Mouse (Mus musculus) A20 (cell line): ENCODE measurements around the gene Slc43a2.

ENCODE experiments used
- DNase-seq: peaks from one replicate; pipeline ENCODE4 v3.0.0-alpha.2; 2011; ENCODE audit warnings: low read depth, low spot score

Gene Slc43a2

DNA sequence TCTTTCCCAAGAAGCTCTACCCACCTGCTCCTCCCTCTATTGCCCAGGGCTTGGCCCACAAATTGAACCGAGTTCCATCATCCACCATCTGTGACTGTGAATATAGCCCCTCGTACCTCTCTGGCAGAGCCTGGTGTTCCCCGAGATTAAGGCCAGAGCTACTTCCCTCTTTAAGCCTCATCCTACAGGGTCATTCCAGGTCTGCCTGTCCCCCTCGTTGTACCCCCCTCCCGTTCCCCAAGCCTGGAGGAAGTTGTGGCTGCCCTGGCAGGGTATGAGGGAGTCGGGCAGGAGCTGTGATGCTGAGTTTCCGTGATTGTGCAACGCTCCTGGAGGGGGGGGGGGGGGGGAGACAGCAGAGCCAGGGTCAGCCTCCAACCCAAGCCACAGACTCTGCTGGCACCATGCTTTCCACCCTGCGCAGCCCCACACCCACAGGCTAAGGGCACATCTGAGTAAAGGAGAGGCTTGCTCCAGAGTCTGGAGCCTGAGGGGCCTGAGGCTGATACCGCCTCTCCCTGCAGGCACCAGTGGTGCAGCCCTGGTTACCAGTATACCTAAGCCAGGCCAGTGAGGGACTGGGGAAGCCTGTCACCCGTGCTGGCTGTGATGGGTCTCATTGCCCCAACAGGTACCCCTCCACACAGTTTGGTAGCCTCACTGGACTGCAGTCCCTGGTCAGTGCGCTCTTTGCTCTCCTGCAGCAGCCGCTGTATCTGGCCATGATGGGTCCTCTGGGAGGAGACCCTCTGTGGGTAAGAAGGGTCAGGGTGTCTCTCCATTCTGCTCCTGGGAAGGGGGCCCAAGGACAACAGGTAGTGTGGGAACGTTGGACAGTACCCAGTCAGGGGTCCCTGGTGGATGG, 39.9 kb downstream of the Slc43a2 start:
- DNase-seq: no peak

DNA sequence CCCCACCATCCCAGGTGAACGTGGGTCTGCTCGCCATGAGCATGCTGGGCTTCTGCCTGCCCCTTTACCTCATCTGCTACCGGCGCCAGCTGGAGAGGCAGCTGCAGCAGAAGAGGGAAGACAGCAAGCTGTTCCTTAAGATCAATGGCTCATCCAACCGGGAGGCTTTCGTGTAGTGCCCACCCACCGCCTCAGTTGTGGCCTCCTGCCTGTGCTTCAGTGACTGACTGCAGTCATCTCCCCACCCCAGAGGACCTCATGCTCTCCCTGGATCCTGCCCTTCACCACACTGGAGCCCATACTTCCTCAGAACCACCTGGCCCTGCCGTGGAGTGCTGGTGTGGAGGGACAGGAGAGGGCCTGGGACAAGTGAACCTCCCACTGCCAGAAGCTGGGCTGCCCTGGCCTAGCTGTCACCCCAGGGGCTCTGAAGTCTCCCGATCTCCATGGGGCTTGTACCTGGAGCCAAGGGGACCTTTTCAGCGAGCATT, 40.9 kb downstream of the Slc43a2 start:
- no peak for DNase-seq

DNA sequence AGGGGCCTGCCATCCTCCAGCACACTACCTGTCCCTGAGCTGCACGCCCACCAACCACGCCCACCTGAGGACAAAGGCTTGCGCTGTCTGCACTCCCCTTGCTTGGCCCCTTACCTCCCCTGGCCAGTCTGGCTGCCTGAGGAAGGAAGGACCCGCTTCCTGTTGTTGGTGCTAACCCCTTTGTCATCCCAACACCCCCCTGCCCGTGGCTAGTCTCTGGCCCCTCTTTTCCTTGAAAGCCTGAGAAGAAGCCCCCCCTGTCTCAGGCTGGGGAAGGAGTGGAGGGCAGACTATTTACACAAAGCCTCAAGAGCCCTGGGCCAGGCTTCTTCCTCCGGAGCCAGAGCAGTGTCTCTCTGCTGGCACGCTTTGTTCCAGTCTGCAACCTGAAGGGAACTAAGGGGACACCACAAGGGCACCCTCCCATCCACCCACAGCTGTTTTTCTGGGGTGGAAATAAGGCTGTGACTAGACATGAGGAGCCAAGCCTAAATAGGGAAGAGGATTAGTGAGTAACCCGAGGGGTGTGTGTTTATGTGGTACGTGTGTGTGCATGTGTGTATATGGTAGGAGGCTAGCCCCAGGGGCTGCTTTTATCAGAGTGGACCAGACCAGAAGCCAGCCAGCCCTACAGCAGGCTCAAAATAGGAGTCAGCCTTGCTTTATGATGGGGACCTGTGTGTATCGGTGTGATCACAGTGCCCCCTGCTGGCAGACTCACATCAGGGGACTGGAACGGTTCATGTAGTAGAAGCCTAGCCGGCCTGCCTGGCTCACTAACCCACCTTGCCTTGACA, 41.6 kb downstream of the Slc43a2 start:
- DNase-seq: peak; percentile 93

DNA sequence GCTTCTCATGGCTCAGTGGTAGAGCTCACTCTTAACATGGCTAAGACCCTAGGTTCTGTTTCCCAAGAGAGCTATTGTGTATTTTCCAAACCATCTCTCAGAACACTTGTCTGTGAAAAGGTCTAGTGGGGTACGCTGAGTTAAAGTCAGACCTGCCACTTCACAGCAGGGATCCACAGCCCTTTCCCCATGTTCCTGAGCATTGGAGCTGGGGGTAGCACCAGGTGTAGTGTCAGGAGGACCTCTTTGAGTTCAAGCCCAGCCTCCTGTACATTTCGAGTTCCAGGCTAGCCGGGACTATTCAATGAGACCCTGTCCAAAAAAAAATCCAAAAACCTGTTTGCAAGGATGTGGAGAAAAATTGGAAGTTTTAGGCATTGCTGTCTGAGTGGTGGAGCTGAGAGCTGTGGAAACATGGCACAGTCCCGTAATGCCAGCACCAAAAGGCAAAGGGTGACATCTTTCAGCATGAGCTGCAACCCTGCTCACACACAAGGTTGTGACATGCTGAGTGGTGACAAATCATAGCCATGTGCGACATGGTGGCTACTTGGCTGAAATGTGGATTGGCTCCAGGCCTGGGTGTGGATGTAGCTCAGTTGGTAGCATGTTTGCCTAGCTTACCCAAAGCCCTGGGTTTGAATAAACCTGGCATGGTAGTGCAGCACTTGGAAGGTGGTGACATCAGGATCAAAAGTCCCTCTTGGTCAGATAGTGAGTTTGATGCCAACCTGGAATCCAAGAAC, 43.1 kb downstream of the Slc43a2 start:
- DNase-seq: no peak

DNA sequence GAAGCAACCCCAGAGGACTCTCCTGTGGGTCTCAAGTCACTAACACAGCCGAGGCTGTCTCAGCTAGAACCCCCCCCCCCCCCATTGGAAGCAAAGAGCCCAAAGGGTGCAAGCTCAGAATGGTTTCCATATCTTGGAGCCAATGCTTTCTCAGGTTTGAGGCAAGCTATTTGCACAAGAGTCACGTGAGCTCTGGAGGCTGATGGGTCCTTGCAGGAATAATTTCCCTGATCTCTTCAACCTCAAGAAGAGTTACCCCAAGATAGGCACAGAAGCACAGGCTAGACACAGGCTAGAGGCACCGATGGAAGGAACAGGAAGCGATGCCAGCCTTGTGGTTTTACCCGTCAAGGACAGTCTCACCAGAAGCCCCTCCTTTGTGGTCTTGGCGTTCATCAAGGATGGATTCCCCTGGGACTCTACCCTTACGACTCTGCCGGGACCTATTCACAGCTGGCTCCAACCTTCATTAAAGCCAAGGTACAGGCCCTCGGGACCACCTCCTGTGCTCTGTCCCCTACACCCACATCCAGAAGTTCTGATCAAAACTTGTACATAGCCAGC, 44.1 kb downstream of the Slc43a2 start:
- peak; percentile 59 for DNase-seq

DNA sequence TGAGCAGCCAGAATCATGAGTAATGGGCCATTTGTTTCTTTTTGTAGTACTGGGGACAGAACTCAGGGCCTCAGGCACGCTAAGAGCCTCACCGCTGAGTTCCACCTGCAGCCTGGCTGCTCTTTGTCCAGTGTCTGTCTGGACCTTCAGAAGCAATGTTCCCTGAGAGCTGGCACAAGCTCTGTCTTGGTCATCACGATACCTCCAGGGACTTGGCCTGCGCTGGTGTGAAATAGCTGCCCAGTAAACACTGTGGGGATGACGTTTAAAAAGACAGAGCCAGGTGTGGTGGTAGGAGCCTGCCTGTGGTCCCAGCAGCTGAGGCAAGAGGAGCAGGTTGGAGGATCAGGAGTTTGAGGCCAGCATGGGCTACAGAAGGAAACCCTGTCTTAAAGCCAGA, 47.1 kb downstream of the Slc43a2 start:
- no peak for DNase-seq

DNA sequence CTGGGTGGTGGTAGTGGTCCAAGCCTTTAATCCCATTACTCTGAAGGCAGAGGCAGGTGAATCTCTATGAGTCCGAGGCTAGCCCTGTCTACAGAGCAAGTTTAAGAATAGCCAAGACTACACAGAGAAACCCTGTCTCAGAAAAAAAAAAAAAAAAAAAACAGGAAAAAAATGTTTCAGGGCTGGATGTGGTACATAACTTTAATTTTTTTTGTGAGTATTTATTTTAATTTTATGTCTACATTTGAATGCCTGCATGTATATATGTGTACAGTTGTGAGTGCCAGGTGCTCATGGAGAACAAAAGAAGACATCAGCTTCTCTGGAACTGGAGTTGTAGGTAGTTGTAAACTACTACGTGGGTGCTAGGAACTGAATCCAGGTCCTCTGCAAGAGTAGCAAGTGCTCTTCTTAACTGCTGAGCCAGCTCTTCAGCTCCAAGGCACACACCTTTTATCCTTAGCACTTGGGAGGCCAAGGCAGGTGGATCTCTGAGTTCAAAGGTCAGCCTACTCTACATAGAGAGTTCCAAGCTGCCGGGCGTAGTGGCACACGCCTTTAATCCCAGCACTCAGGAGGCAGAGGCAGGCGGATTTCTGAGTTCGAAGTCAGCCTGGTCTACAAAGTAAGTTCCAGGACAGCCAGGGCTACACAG, 50.1 kb downstream of the Slc43a2 start:
- no peak for DNase-seq

DNA sequence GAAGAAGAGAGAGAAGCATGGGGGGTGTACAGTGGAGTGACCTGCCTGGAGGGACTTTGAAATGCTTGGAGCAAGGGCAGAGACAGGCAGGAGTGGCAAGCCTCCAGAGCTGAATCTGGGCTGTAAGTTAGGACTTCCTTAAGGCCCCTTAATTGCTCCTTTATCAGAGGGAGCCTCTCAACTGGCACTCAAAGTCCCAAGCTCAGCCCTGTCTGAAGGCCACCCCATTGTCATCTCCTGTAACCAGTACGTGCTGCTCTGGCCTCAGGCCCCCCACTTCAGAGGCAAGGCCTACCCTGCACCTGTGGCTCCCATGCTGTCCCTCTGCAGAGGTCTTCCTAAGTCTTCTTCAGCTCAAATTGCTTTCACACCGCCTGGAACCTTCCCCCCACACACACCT, 52.0 kb downstream of the Slc43a2 start:
- no peak for DNase-seq

DNA sequence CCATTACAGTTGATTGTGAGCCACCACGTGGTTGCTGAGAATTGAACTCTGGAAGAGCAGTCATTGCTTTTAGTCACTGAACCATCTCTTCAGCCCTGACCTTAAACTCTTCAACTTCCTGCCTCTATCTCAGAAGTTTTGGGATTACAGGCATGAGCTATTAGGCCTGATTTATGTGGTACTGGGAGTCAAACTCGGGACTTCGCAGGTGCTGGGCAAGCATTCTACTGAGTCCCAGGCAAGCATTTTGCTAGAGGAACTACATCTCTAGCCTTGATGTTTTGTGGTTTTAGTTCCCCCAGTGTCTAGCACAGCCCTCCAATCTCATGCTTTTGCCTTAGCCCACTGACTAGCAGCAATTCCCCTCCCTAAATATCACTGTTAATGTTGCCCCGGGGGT, 53.6 kb downstream of the Slc43a2 start:
- DNase-seq: peak; percentile 57

DNA sequence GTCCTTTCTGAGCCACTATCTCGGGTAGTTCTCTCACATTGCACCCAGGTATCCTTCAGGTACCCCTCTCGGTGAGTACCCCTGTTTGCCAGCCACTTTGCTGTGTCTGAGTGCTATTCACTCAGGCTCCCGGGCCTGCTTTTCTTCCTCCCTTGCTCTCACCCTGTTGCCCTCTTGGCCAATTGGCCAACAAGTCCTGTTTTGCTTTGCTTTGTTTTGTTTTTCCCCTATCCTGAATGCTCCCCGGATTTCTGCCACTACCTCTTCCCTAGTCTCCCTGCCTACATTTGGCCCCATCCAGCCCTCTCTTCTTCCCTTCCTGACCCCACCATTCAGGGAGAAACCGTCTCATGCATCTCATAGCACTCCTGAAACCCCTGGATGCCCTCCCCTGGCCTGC, 54.5 kb downstream of the Slc43a2 start:
- DNase-seq: no peak

DNA sequence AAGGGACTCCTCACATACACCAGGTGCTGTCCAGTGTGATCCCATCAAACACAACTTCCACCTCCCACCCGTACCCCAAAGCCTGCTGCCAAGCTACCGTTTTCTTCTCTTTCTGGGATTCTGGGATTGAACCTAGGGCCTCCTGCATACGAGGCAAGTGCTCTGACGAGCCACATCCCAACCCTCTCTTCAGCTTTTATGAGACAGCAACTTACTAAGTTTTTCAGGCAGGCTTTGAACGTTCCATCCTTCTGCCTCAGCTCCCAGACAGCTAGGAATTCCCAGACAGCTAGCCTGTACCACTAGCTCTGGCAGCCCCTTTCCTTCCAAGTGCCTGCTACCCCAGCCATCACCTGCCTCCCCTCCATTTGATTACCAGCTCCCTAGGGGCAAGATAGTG, 55.5 kb downstream of the Slc43a2 start:
- DNase-seq: no peak

DNA sequence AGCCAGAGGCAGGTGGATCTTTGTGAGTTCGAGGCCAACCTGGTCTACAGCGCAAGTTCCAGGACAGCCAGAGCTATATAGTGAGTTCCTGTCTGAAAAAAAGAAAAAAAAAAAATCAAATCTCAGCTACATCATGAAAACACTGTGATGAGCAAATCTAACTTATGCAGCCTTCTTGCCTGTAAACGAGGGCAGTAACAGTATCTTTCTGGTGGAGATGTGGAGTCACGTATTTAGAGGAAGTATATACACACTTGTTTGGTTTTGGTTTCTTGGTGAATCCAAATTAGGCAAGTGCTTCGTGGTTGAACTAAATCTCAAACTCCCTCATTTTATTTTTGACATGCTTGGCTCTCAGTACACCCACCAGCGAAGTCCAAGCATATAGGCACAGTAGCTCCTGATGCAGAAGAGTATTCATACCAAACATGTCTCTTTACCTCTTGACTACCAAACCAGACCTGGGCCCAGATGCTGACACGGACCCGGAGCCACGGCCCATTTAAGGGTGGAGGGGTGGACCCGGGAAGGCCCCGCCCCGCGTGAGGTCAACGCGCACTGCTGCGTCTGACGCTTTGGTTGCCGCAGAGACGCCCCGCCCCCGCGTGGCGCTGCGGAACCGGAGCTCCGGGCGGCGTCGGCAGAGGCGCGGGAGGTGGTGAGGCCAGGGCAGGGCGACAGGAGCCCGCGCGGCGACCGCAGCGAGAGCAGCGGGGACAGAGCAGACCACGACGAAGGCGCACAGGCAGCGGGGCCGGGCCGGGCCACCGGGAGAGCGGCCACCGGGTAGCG, 56.2 kb downstream of the Slc43a2 start, which contains the start of gene Pitpna:
Gene Pitpna (plus strand): TSS at position 605 of the 792 bp plus-strand sequence.
- peak; percentile 99 for DNase-seq

DNA sequence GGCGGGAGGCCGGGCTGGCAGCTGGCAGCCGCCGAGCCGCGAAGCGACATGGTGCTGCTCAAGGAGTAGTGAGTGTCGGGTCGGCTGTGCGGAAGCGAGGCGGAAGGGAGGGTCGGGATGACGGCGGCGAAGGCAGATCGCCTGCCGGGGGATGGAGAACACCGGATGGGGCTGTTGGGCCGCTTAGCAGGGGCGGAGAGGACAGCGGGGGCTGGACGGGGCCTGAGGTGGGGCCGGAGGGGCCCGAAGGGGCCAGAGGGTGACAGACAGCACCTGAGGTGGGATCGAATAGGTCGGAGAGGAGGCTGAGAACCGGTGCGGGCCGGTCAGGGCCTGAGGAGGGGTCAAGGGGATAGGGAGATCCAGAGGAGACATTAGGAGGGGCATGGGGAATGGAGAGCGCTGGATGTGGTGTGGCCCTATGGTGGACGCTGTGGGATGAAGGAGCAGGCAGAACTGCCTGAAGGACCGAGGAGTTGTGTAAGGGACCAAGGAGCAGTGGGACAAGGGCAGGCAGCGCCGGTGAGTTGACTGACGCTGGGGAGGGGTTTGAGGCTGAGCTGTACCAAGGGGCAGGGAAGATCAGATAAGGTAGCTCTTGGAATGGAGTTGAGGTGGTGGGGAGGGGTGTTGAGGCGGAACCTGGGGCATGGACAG, 56.9 kb downstream of the Slc43a2 start:
- peak; percentile 42 for DNase-seq

DNA sequence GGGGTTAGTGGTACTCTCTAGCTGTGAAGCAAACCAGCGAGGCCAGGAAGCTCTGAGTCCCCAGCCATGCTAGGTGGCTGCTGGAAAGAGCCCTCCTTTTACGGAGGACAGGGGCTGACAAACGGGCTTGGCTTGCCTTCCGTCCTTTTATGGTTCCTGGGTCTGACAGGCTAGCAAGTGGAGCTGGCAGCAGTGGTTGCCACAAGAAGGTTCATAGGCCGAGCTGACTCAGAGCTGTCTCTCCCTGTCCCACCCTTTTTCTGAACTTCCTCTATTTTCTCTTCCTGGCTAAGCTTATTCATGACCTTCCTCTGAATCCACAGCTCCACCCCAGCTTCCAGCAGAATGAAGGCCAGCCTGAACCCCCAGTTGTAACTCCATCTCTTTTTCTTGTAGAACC, 61.1 kb downstream of the Slc43a2 start:
- DNase-seq: no peak

DNA sequence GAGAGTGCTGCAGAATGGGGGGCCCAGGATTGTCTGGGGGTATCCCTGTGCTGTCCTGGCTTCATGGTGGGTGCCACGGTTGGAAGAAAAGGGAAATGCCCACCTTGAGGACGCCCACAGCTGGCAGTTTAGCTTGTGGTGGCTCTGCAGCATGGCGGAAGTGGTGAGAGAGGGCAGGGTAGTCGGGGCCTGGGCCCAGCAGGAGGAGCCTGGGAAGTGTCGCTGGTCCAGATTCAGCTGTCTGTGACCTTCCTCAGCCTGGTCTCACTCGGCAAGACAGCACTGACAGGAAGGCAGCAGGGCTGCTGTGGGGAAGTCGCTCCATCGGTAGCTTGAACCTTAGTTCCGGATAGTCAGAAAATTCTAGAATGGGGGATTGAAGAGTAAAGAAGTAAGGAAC, 62.9 kb downstream of the Slc43a2 start:
- DNase-seq: no peak

DNA sequence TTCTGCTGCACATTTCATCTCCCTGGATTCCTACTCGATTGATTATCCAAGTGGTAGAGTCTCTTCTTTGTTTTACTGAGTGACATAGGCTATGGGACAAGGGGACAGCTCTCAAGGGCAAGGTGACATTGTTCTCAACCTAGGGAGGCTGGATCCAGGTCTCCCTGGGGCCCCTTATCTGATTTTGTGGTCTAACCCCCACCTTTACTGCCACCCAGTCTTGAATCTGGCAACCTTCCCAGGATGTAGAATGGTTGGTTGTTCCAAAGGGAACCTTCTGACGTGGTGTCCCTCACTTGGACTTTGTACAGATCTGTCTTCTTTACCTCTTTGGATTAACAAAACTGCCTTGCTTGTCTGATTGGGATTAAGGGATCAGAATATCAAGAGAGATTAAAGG, 63.9 kb downstream of the Slc43a2 start:
- DNase-seq: no peak

DNA sequence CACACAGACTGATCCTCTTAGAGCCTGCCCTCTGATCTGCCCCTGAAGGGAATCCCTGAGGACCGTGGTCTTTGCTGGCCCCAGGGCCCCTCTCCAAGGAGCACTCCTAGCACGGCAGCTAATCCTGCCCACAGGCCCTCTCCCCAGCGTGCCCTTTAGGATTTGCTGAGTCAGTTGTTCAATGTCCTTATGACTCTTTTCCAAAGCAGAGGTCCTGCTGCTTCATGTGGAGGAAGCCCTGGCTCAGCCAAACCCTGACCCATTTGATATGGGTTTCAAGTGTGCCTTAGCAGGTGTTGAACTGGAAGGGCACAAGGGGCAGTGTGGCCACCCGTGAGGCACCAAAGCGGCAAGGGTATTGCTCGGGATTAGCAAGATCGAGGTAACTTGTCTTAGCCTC, 64.3 kb downstream of the Slc43a2 start:
- no peak for DNase-seq

DNA sequence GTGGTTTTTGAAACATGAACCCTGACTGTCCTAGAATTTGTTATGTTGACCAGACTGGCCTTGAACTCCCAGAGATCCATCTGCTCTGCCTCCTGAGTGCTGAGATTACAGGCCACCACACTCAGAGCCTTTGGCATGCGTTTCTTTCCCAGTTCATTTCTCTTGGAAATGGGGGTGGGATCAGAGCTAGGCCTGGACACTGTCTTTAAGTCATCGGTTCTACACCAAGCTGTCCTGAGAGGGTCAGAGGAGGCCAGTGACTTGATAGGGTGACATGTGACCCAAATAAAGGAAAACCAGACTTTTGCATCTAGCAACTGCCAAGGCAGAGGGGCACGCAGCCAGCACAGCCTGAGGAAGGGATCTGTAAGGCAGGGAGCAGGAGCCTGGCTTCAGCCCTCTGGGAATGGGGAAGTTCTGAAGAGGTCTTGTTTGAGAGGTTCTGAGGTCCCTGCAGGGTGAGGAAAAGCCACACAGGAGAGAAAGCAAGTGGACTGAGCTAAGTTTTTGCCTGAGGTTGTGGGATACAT, 65.3 kb downstream of the Slc43a2 start:
- DNase-seq: no peak

DNA sequence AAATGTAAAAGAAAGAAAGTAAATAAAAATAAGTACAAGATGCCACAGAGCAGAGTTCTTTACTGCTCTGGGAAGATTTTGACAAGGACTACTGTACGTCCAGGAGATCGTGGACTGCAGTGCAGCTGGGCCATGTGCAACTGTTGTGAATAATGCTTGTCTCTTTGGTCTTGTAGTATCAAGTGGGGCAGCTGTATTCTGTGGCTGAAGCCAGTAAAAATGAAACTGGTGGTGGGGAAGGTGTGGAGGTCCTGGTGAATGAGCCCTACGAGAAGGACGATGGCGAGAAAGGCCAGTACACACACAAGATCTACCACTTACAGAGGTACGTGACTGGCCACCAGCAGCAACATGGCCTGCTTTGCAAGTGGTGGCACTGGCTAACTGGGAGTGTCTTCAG, 66.5 kb downstream of the Slc43a2 start:
- peak; percentile 49 for DNase-seq
